In the genomic region with DNA sequence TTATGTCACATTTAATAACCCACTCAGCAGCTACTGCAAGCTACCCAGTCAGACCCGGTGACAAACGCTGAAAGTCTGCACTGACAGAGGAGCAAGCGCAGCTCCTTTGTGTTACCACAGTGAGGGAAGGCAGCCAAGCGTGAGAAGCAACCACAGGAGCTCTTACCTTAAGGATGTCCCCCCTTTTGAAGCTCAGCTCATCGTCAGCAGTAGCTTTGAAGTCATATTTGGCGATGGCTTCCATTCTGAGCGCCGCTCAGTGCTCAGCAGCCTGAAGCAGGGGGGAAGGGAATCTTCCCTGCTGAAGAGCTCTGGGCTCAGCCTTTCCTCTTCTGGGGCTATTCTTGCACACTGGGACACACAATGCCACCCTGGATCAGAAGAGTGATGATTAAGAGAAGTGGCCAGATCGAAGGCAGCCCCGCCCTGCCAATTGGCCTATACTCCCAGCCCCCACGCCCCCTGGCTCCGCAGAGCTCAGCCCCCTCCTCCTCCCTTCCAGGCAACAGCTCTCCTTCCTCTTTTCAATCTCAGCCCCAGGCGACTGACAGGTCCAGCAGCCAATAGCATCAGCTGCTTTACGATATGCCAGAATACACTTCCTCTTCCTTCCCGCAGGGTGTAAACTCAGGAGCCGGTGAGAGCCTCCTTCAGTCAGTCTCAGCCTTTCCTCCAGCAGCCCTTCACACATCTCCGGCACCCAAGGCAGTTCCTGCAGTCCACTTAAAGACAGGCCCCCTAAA, we compare ENCODE assay signal across 8 mouse cellular contexts. TPM values are rescaled to one million over a fixed set of nuclear protein-coding genes. Genes with fewer than 3 reads are reported as not detected.
DNase-seq lines count a peak whose midpoint lies in the region; ATAC-seq lines count a peak whose summit lies in the region.

No protein-coding gene starts in this region.

- H3K4me1 ChIP-seq in erythroblast, embryonic 14.5 days (ENCODE audit: control insufficient read depth): peaks cover 32% of the 10 kb centered on the region
- peaks cover 16% of the 10 kb centered on the region for H3K4me1 ChIP-seq in embryonic facial prominence, embryonic 12.5 days
- H3K4me1 ChIP-seq in limb, embryonic 12.5 days (replicated peaks): peaks cover 18% of the 10 kb centered on the region
- H3K4me1 ChIP-seq in midbrain, embryonic 14.5 days (ENCODE audit: control insufficient read depth, insufficient read depth, low read length): peaks cover 25% of the 10 kb centered on the region

- H3K27ac ChIP-seq in embryonic facial prominence, embryonic 12.5 days: peak overlapping the region; percentile 54
- H3K27ac ChIP-seq in limb, embryonic 12.5 days: 0 out of 2 replicates have a peak overlapping the region, but pooled peaks have one; percentile 53
- peak overlapping the region; percentile 89 for H3K27ac ChIP-seq in midbrain, embryonic 14.5 days (replicated peaks; ENCODE audit: low read depth, low read length)

- H3K4me3 ChIP-seq in erythroblast, embryonic 14.5 days (replicated peaks): peak overlapping the region; percentile 48
- peak overlapping the region; percentile 51 for H3K4me3 ChIP-seq in embryonic facial prominence, embryonic 12.5 days
- peak overlapping the region; percentile 47 for H3K4me3 ChIP-seq in limb, embryonic 12.5 days (replicated peaks)
- peak overlapping the region; percentile 49 for H3K4me3 ChIP-seq in midbrain, embryonic 14.5 days (replicated peaks; ENCODE audit: low read depth, low read length)

- peaks cover 2% of the 10 kb centered on the region; the same call in 1 of the 2 replicates for H3K9me3 ChIP-seq in erythroblast, embryonic 14.5 days (ENCODE audit: control insufficient read depth, low read length)
- no peaks in the 10 kb centered on the region for H3K9me3 ChIP-seq in embryonic facial prominence, embryonic 12.5 days
- no peaks in the 10 kb centered on the region for H3K9me3 ChIP-seq in limb, embryonic 12.5 days
- H3K9me3 ChIP-seq in midbrain, embryonic 14.5 days (ENCODE audit: control insufficient read depth, low read length): no peaks in the 10 kb centered on the region

- H3K36me3 ChIP-seq in erythroblast, embryonic 14.5 days (ENCODE audit: control insufficient read depth): peaks cover 39% of the 10 kb centered on the region
- peaks cover 10% of the 10 kb centered on the region for H3K36me3 ChIP-seq in embryonic facial prominence, embryonic 12.5 days
- peaks cover 16% of the 10 kb centered on the region for H3K36me3 ChIP-seq in limb, embryonic 12.5 days
- H3K36me3 ChIP-seq in midbrain, embryonic 14.5 days (ENCODE audit: control insufficient read depth, insufficient read depth, low read length): peaks cover 3% of the 10 kb centered on the region; the same call in 1 of the 2 replicates

- no peak for ATAC-seq in erythroblast, adult 5-6 weeks (replicated peaks; ENCODE audit: low FRiP score, poor library complexity, severe bottlenecking)
- peak; percentile 87 for ATAC-seq in embryonic facial prominence, embryonic 12.5 days (ENCODE audit: insufficient number of reproducible peaks, insufficient read depth, low FRiP score, low TSS enrichment)
- peak; percentile 73 for ATAC-seq in limb, embryonic 12.5 days (ENCODE audit: insufficient number of reproducible peaks, insufficient read depth, low FRiP score, low TSS enrichment, low read depth)
- ATAC-seq in midbrain, embryonic 14.5 days (ENCODE audit: low FRiP score, low TSS enrichment): peak; percentile 92

- DNase-seq in heart, adult 8-10 months (ENCODE audit: low spot score): peak; percentile 93
- DNase-seq in kidney, adult 8-10 months: peak; percentile 85 to 86
- peak; percentile 94 for DNase-seq in midbrain, embryonic 14.5 days
- peak; percentile 67 for DNase-seq in spleen, adult 12 weeks (ENCODE audit: low spot score)

- no peaks in the 10 kb centered on the region for H3K27me3 ChIP-seq in erythroblast, embryonic 14.5 days (ENCODE audit: control insufficient read depth)
- H3K27me3 ChIP-seq in embryonic facial prominence, embryonic 12.5 days: no peaks in the 10 kb centered on the region
- H3K27me3 ChIP-seq in limb, embryonic 12.5 days: no peaks in the 10 kb centered on the region
- no peaks in the 10 kb centered on the region for H3K27me3 ChIP-seq in midbrain, embryonic 14.5 days (ENCODE audit: control insufficient read depth, insufficient read depth, low read length)

- H3K9ac ChIP-seq in embryonic facial prominence, embryonic 12.5 days: peak overlapping the region; percentile 72
- peak overlapping the region; percentile 66 for H3K9ac ChIP-seq in limb, embryonic 12.5 days (replicated peaks)
- H3K9ac ChIP-seq in midbrain, embryonic 14.5 days (replicated peaks; ENCODE audit: low read length): peak overlapping the region; percentile 69

- H3K4me2 ChIP-seq in embryonic facial prominence, embryonic 12.5 days (replicated peaks): peak overlapping the region; percentile 90
- H3K4me2 ChIP-seq in limb, embryonic 12.5 days: peak overlapping the region; percentile 70
- peak overlapping the region; percentile 87 for H3K4me2 ChIP-seq in midbrain, embryonic 14.5 days (ENCODE audit: low read length)

- 14% methylated on average over 17 of the region's 17 CpGs for WGBS in embryonic facial prominence, embryonic 12.5 days
- WGBS in limb, embryonic 12.5 days: 16% methylated on average over 17 of the region's 17 CpGs
- 1% methylated on average over 17 of the region's 17 CpGs for WGBS in midbrain, embryonic 14.5 days

RNA-seq across cellular contexts. Expression of a gene that starts 9.2 kb away (rescaled TPM):
- polyA plus RNA-seq in erythroblast, embryonic 14.5 days (2012): 3.4 and 3.8 TPM in 2 replicates
- 27.4 and 34.4 TPM in 2 replicates for total RNA-seq in erythroblast, adult 5-6 weeks (2015; ENCODE audit: low replicate concordance)
- total RNA-seq in erythroblast, adult 5-6 weeks (2017; ENCODE audit: low replicate concordance): 12.0 and 21.9 TPM in 2 replicates
- 115 and 118 TPM in 2 replicates for polyA plus RNA-seq in embryonic facial prominence, embryonic 12.5 days (2016; fragmentation: Nextera tagmentation; extraction: Ambion mirVana)
- 100 to 1,000 TPM in 3 of 4 experiments, 10 to 100 TPM in 1; 93.7 to 126 (median 111) TPM for total RNA-seq in heart, adult 8-10 months (2022)
- polyA plus RNA-seq in limb, embryonic 12.5 days (2016; fragmentation: Nextera tagmentation; extraction: Ambion mirVana): 109 and 114 TPM in 2 replicates
- 113 and 135 TPM in 2 replicates for polyA plus RNA-seq in midbrain, embryonic 14.5 days (2014; fragmentation: Nextera tagmentation; extraction: Ambion mirVana)

Comparison
In these comparisons a context has a peak if more than half of its experiments do, and no peak if none do; other contexts are left out.
1. RNA of a gene that starts 9.2 kb away (polyA plus RNA-seq): 115 to 118 TPM in embryonic facial prominence, embryonic 12.5 days, 109 to 114 TPM in limb, embryonic 12.5 days and 113 to 135 TPM in midbrain, embryonic 14.5 days; 3.4 to 3.8 TPM in erythroblast, embryonic 14.5 days; every median in the first group is over 10 times any median in the second.
2. Peak in every context shown above with its lines, with median percentiles within 50 percentile points of each other: H3K4me3 ChIP-seq, H3K27ac ChIP-seq, H3K4me2 ChIP-seq, H3K9ac ChIP-seq and DNase-seq.